Mouse (Mus musculus): ENCODE measurements around the gene Ptprg. TPM values are rescaled to one million over a fixed set of nuclear protein-coding genes. Genes with fewer than 3 reads are reported as not detected.
A peak's percentile ranks its signal among the peaks of the same experiment; 100 is the strongest.

Ptprg gene
- polyA plus RNA-seq, 1 experiment from 2014 or later: 45.9 TPM

DNA sequence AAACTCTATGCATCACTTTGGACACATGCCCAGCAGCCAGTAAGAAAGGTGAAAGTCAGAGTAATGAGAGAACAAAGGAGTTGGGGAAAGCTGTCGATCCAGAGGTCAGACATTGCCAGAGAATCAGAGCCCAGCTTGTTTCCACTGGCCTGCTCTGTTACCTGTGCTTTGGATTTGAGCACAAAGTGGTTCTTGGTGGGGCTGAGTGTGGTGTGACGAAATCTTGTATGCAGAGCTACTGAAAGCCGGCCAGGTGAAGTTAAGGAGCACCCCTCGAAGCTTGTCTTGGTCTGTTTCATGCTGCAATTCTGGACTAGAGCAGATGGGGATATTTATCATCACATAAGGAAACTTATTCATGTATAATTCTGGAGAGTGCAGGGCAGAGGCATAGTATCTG, 145.5 kb downstream of the Ptprg start:
- ATAC-seq (ENCODE audit: low read depth): no peak
- 85% methylated on average over 4 of the region's 4 CpGs for WGBS
- Histone ChIP-seq H3K4me1 (replicated peaks) (peaks cover 30% of the 10 kb centered on the region), H3K4me3 (no peak overlapping the region), H3K9me3 (no peaks in the 10 kb centered on the region), H3K27me3 (no peaks in the 10 kb centered on the region), H3K9ac (no peak overlapping the region), H3K4me2 (no peak overlapping the region), H3K36me3 (no peaks in the 10 kb centered on the region), H3K27ac (replicated peaks) (no peak overlapping the region)

DNA sequence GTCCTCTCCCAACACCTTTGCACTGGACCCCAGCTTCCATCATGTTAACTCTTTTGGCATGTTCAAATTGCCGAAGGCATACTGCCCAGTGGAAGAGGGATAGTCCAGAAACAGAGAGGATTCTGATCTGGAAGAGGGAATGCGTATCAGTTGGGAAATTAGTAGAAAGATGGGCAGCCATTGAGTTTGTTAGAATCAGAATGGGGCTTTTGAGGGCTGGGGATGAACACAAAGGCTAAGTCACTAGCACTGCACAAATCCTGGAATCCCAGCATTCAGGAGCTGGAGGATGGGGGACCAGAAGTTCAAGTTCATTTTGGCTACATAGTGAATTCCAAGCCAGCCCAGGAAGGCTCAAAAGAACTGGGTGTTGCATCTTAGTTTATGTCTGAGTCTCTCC, 146.3 kb downstream of the Ptprg start:
- no peaks in the 10 kb centered on the region for H3K36me3 ChIP-seq
- H3K27ac ChIP-seq (replicated peaks): no peak overlapping the region
- no peak overlapping the region for H3K9ac ChIP-seq
- no peaks in the 10 kb centered on the region for H3K27me3 ChIP-seq
- WGBS: 88% methylated on average over 2 of the region's 2 CpGs
- H3K9me3 ChIP-seq: no peaks in the 10 kb centered on the region
- H3K4me3 ChIP-seq: no peak overlapping the region
- no peak overlapping the region for H3K4me2 ChIP-seq
- H3K4me1 ChIP-seq (replicated peaks): peaks cover 31% of the 10 kb centered on the region
- ATAC-seq (ENCODE audit: low read depth): no peak

DNA sequence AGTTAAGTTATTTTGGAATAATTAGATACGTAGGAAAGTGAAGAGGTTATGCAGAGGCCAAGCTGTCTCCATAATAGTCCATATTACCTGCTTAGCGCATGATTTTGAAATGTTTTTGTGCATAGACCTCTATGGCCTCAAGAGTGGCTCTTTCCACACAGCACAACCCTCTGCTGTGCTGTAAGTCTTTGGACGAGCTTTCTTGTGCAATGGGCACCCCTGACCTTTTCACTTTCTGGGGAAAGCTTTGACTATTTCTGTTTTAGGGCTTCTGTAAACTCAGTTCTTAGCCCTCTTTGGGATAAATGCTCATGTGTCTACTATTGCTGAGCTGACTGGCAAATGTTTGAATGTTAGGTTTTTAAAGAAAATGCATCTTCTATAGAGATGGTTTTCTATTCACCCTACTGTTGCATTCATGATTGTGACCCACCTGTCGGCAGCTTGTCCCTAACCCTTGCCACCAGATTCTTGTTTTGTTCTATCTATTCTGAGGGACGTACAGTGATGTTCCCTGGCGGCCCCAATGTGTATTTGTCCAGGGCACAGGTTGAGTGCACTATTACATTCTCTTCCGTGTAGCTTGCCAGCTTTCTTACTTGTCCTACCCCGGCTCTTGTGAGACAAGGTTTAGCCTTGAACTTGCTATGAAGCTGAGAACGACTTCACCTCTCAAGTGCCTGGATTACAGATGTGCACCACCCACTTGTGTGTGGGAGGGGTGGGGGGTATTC, 148.4 kb downstream of the Ptprg start:
- no peaks in the 10 kb centered on the region for H3K9me3 ChIP-seq

DNA sequence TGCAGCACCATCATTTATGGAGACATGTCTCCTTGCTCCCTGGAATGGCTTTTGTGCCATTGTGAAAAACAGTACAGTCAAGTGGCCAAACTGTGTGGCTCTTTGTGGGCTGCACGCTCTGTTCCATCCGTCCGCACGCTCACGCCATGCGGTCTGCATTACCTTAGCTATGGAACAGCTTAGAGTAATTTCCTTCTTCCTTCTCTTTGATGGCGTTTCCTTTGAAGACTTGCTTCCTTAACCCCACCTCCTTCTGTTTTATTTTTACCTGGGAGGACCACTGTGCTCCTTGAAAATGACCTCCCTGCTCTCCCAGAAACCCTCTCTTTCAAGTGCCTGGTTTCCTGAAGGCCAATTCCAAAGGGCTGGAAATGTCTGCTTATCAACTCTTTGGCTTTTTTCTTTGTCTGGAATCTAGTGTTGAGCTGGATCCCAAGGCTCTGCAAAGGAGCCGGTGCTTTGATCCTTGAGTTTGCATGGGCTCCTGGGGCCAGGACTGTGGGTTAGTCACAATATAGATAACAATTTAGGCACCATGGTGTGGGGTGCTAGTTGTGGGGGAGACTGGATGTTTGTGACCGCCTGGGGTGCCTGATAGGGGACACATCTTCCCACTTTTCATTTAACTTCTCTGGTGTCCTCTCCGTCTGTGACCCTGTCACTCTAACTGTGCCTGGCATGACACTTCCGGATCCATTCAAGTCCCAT, 149.6 kb downstream of the Ptprg start:
- Histone ChIP-seq H3K9me3 (no peaks in the 10 kb centered on the region), H3K9ac (no peak overlapping the region), H3K4me3 (no peak overlapping the region), H3K36me3 (no peaks in the 10 kb centered on the region), H3K27ac (replicated peaks) (no peak overlapping the region), H3K4me2 (no peak overlapping the region), H3K27me3 (no peaks in the 10 kb centered on the region), H3K4me1 (replicated peaks) (peaks cover 26% of the 10 kb centered on the region)
- WGBS: 78% methylated on average over 11 of the region's 11 CpGs
- ATAC-seq (ENCODE audit: low read depth): no peak

More for the DNA sequence above, 148.4 kb downstream of the Ptprg start:
- H3K4me1 ChIP-seq (replicated peaks): peaks cover 32% of the 10 kb centered on the region
- H3K4me3 ChIP-seq: no peak overlapping the region
- no peaks in the 10 kb centered on the region for H3K36me3 ChIP-seq
- 0 out of 2 replicates have a peak overlapping the region, but pooled peaks have one; percentile 3 for H3K27ac ChIP-seq (replicated peaks)
- no peak overlapping the region for H3K4me2 ChIP-seq
- ATAC-seq (ENCODE audit: low read depth): no peak
- H3K27me3 ChIP-seq: no peaks in the 10 kb centered on the region
- no peak overlapping the region for H3K9ac ChIP-seq
- WGBS: 88% methylated on average over 9 of the region's 9 CpGs

DNA sequence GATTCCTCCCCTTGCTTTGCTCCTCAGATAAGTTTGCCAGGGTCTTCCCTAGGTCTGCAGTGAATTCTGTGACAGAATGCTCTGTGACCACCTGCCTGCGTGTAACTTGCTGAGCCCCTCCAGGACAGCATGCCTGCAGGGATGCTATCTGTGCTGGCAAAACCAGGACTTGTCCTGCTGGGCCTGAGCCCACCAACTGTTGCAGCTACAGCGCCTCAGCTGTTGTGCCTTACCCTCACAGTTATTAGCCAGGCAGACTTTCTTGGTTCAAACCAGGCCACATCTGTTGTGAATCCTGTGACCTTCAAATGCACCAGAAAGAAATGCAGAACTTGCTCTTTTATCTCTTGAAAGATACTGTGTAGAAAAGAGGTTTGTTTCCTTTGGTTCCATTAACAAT, 151.5 kb downstream of the Ptprg start:
- H3K9ac ChIP-seq: no peak overlapping the region
- H3K4me2 ChIP-seq: no peak overlapping the region
- H3K9me3 ChIP-seq: no peaks in the 10 kb centered on the region
- no peak overlapping the region for H3K27ac ChIP-seq (replicated peaks)
- 23% methylated on average over 2 of the region's 2 CpGs for WGBS
- H3K27me3 ChIP-seq: no peaks in the 10 kb centered on the region
- peaks cover 34% of the 10 kb centered on the region for H3K4me1 ChIP-seq (replicated peaks)
- no peak overlapping the region for H3K4me3 ChIP-seq
- ATAC-seq (ENCODE audit: low read depth): no peak
- H3K36me3 ChIP-seq: no peaks in the 10 kb centered on the region

DNA sequence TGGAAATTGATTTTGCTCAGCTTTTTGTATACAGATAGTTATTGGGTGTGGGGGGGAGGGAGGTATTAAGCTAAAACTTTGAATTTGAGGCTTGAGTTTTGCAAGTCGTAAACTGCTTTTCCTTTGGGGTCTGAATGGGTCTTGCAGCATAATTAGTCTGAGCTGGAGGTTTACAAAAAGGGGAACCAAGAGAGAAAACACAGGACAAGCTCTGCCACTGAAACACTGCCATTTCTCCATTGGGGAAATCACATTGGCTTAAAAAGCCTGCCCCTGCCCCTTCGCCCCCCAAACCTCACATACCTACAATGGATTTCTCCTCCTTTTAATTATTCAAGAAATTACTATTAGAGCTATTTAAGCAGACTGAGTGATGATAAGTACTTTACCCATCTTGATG, 156.0 kb downstream of the Ptprg start:
- H3K4me2 ChIP-seq: no peak overlapping the region
- H3K27me3 ChIP-seq: no peaks in the 10 kb centered on the region
- H3K36me3 ChIP-seq: no peaks in the 10 kb centered on the region
- H3K4me3 ChIP-seq: no peak overlapping the region
- H3K9ac ChIP-seq: no peak overlapping the region
- H3K27ac ChIP-seq (replicated peaks): no peak overlapping the region
- H3K9me3 ChIP-seq: no peaks in the 10 kb centered on the region
- no peak for ATAC-seq (ENCODE audit: low read depth)
- H3K4me1 ChIP-seq (replicated peaks): peaks cover 25% of the 10 kb centered on the region
- WGBS: 48% methylated on average over 2 of the region's 2 CpGs

DNA sequence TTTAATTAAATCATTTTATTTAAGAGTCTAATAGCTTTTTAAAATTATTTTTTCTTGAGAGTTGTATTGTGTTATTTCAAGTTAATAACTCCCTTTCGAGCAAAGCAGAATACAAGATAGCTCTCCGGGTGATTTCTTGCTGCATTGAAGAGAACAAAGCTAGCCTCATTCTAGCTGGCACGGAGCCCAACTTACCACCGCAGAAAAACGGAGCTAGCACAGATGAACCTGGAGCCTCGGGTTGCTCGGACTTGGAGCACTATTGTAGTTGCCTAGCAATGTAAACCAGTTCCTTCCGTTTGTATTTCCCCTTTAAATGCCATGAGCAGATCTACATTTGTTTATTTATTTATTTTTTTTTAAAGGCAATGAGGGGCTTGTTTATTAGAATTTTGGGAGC, 156.5 kb downstream of the Ptprg start:
- H3K4me2 ChIP-seq: no peak overlapping the region
- H3K9me3 ChIP-seq: no peaks in the 10 kb centered on the region
- H3K27ac ChIP-seq (replicated peaks): no peak overlapping the region
- H3K4me3 ChIP-seq: no peak overlapping the region
- 22% methylated on average over 8 of the region's 8 CpGs for WGBS
- H3K27me3 ChIP-seq: no peaks in the 10 kb centered on the region
- no peak for ATAC-seq (ENCODE audit: low read depth)
- H3K9ac ChIP-seq: no peak overlapping the region
- no peaks in the 10 kb centered on the region for H3K36me3 ChIP-seq
- peaks cover 22% of the 10 kb centered on the region for H3K4me1 ChIP-seq (replicated peaks)

DNA sequence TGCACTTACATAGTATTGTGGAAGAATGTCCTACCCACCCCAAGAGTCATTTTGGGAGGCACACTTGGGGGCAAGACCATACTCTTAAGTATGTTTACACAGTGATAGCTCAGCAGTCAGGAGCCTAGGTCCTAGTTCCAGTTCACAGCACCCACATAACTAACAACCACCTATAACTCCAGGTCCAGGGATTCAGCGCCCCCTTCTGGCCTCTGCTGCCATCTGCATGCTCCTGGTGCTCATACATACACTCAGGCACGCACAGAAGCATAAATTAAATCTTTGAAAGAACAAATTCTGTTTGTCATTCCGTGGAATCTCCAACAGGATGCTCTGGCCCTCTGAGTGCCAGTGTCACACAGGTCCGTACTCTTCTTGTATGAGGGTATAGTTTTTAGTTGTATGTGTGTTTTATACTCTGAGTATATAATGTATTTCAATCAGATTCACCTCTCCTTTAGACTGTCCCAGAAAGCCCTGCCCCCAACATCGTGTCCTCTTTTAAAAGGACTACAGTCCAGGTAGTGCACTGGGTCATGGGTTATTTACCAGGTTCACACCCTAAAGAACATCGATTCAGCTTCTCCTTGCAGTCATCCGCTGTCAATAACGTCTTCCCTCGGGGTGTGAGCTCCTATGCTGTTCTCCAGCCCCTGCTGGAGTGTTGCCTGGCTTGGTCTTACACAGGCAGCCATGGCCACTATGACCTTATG, 157.2 kb downstream of the Ptprg start:
- H3K9ac ChIP-seq: no peak overlapping the region
- H3K27me3 ChIP-seq: no peaks in the 10 kb centered on the region
- 91% methylated on average over 9 of the region's 9 CpGs for WGBS
- no peaks in the 10 kb centered on the region for H3K36me3 ChIP-seq
- H3K4me2 ChIP-seq: no peak overlapping the region
- no peaks in the 10 kb centered on the region for H3K9me3 ChIP-seq
- peaks cover 17% of the 10 kb centered on the region for H3K4me1 ChIP-seq (replicated peaks)
- no peak overlapping the region for H3K27ac ChIP-seq (replicated peaks)
- ATAC-seq (ENCODE audit: low read depth): peak; percentile 36; the same call in 1 of the 2 replicates
- H3K4me3 ChIP-seq: no peak overlapping the region

DNA sequence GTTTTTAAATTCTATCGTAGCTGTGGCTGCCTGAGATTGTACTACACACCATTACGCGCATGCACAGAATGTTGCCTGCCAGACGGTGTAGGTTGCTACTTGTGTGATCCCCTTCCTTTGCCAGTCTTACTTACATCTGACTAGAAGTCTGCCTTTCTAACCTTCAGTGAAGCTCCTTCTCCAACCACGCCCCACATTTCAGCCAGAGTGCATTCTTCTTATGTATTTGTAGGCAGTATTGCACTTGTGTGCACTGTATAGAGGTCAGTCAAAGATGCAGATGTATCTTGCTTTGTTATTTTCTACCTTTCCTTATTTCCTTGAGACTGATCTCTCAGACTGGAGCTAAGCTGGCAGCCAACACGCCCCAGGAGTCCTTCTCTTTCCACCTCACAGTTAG, 158.8 kb downstream of the Ptprg start:
- no peak overlapping the region for H3K27ac ChIP-seq (replicated peaks)
- no peaks in the 10 kb centered on the region for H3K27me3 ChIP-seq
- no peaks in the 10 kb centered on the region for H3K9me3 ChIP-seq
- no peak overlapping the region for H3K4me2 ChIP-seq
- H3K4me3 ChIP-seq: no peak overlapping the region
- H3K9ac ChIP-seq: no peak overlapping the region
- no peaks in the 10 kb centered on the region for H3K36me3 ChIP-seq
- H3K4me1 ChIP-seq (replicated peaks): peaks cover 17% of the 10 kb centered on the region
- 95% methylated on average over 6 of the region's 6 CpGs for WGBS
- no peak for ATAC-seq (ENCODE audit: low read depth)

DNA sequence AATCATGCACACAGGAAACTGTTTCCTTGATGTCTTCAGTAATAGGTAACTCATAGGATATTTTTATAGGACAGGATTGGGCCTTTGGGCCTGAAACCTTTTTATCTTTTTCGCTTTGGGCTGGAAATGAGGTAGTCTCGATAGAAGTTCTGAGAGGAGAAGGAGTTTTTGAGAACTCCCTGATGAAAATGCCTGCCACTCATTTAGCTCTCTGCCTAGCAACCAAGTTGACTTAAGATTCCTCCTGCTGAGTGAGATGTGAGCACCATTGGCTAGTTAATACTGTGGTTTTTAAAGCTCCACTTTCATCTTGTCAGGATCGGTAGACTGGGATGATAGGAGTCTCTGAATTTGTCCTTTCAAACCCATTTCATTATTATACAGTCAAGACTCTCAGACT, 162.9 kb downstream of the Ptprg start:
- no peak for ATAC-seq (ENCODE audit: low read depth)
- no peak overlapping the region for H3K4me3 ChIP-seq
- H3K27me3 ChIP-seq: no peaks in the 10 kb centered on the region
- WGBS: 46% methylated on average over 3 of the region's 3 CpGs
- H3K4me1 ChIP-seq (replicated peaks): peaks cover 22% of the 10 kb centered on the region
- H3K4me2 ChIP-seq: no peak overlapping the region
- H3K9ac ChIP-seq: no peak overlapping the region
- no peaks in the 10 kb centered on the region for H3K9me3 ChIP-seq
- H3K36me3 ChIP-seq: no peaks in the 10 kb centered on the region
- no peak overlapping the region for H3K27ac ChIP-seq (replicated peaks)

DNA sequence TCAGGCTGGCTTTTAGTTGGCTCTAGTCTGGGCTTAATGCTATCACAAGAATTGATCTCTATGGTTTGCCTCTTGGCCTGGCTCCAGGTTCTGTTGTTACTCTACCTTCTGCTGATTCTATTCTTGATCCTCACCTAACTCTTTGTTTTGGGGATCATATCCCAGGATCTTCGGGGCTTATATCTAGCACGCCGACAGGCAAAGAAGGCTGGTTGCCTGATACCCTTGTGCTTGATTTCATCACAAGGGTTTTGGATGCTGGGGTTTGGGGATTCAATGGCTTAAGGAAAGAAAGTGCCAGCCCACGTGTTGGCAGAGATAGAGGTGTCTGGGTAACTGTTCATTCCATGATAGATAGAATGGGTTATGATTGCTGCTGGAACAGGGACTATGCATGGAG, 164.9 kb downstream of the Ptprg start:
- H3K9ac ChIP-seq: no peak overlapping the region
- H3K27me3 ChIP-seq: no peaks in the 10 kb centered on the region
- peaks cover 33% of the 10 kb centered on the region for H3K4me1 ChIP-seq (replicated peaks)
- H3K36me3 ChIP-seq: no peaks in the 10 kb centered on the region
- no peaks in the 10 kb centered on the region for H3K9me3 ChIP-seq
- H3K4me2 ChIP-seq: no peak overlapping the region
- H3K27ac ChIP-seq (replicated peaks): no peak overlapping the region
- no peak for ATAC-seq (ENCODE audit: low read depth)
- 83% methylated on average over 4 of the region's 4 CpGs for WGBS
- H3K4me3 ChIP-seq: no peak overlapping the region

DNA sequence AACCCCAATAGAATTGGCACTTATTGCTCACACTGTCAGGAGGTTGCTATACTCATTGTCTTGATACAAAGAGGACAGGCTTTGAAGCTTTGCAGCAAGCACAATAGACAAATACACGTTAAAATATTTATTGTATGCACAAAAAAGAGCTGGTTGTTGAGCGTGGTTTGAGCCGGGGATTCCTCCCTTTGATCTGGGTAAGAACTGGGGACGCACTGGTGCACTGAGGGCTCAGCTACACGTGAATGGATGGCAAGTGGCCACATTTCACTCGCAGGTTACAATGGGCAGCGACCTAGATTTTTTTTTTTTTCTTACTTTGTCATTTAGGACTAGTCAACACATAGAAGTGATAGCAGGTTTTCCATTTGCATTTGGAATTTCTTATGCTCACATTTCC, 165.9 kb downstream of the Ptprg start:
- Histone ChIP-seq H3K4me2 (no peak overlapping the region), H3K4me1 (replicated peaks) (peaks cover 28% of the 10 kb centered on the region), H3K27ac (replicated peaks) (no peak overlapping the region), H3K9me3 (no peaks in the 10 kb centered on the region), H3K36me3 (no peaks in the 10 kb centered on the region), H3K4me3 (no peak overlapping the region), H3K27me3 (no peaks in the 10 kb centered on the region), H3K9ac (no peak overlapping the region)
- 18% methylated on average over 7 of the region's 7 CpGs for WGBS
- ATAC-seq (ENCODE audit: low read depth): no peak

All from neural tube, embryonic 13.5 days (tissue).